Mouse (Mus musculus): ENCODE measurements at regions not wholly inside any gene's neighbourhood (a gene's known extent, or its start where the extent isn't known, plus 50 kb on each side); places are given as distances from the start of the nearest gene placed in this dataset.

DNA sequence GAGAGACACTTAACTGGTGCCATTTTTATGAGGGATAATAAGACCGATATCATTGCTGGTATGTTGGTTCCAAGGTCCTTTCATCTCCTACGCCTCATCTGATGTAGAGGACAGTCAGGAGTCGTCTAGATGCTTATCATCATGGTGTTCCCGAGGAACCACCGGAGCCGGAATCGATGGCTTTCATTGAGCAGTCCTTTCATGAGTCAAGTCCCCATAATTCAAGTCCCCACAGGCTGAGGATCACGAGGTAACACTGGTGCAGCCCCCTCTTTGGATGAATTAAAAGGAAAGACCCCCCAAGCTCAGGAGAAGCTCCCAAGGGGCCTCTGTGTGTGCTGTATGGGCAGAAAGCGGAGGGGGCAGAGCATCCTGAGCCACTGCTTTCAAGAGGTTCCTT lies 73.3 kb upstream of the Klf4 start:
- WGBS, result 91% methylated on average over 9 of the region's 9 CpGs
- no peaks in the 10 kb centered on the region for H3K4me1 ChIP-seq (ENCODE audit: insufficient read depth, low read length)

DNA sequence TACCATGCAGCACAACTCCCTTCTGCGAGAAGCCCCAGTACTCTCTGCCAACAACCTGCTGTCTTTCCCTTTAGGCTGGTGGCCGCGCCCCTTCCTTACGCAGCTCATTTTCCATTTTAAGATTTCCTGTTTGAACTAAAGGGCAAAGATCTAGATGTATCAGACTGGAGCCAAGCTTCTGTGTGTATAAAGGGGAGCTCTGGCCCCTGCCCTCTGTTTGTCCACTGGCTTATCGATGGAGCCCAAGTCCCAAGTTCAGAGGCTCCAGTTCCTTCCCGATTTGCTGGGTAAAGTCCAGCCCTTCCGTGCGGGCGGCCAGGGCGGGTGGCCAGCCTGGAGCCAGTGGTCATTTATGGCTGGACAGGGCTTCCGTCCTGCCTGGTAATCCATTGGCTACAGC lies 72.6 kb upstream of the Klf4 start:
- no peak for TF ChIP-seq CTCF (IDR thresholded peaks at IDR 0.05; ENCODE audit: low read depth)
- no peaks in the 10 kb centered on the region for H3K27me3 ChIP-seq (ENCODE audit: insufficient read depth, low read length)
- H3K4me2 ChIP-seq (ENCODE audit: low read depth, low read length), result no peak overlapping the region
- ATAC-seq, result no peak
- no peak overlapping the region for H3K4me3 ChIP-seq (ENCODE audit: low read length)
- no peak overlapping the region for H3K27ac ChIP-seq
- no peaks in the 10 kb centered on the region for H3K36me3 ChIP-seq (ENCODE audit: insufficient read depth, low read length)
- H3K9me3 ChIP-seq (ENCODE audit: low read length), result no peaks in the 10 kb centered on the region
- no peak overlapping the region for H3K9ac ChIP-seq (replicated peaks; ENCODE audit: low read length)
- no peaks in the 10 kb centered on the region for H3K4me1 ChIP-seq (ENCODE audit: insufficient read depth, low read length)
- no peak for DNase-seq (ENCODE audit: low spot score)
- WGBS, result 76% methylated on average over 11 of the region's 11 CpGs

More for the DNA sequence above, 73.3 kb upstream of the Klf4 start:
- Histone ChIP-seq H3K27ac (no peak overlapping the region), H3K27me3 (ENCODE audit: insufficient read depth, low read length) (no peaks in the 10 kb centered on the region), H3K4me2 (ENCODE audit: low read depth, low read length) (no peak overlapping the region), H3K4me3 (ENCODE audit: low read length) (no peak overlapping the region), H3K9ac (replicated peaks; ENCODE audit: low read length) (no peak overlapping the region), H3K9me3 (ENCODE audit: low read length) (no peaks in the 10 kb centered on the region), H3K36me3 (ENCODE audit: insufficient read depth, low read length) (no peaks in the 10 kb centered on the region)
- no peak for TF ChIP-seq CTCF (IDR thresholded peaks at IDR 0.05; ENCODE audit: low read depth)
- no peak for DNase-seq (ENCODE audit: low spot score)
- ATAC-seq, result no peak

DNA sequence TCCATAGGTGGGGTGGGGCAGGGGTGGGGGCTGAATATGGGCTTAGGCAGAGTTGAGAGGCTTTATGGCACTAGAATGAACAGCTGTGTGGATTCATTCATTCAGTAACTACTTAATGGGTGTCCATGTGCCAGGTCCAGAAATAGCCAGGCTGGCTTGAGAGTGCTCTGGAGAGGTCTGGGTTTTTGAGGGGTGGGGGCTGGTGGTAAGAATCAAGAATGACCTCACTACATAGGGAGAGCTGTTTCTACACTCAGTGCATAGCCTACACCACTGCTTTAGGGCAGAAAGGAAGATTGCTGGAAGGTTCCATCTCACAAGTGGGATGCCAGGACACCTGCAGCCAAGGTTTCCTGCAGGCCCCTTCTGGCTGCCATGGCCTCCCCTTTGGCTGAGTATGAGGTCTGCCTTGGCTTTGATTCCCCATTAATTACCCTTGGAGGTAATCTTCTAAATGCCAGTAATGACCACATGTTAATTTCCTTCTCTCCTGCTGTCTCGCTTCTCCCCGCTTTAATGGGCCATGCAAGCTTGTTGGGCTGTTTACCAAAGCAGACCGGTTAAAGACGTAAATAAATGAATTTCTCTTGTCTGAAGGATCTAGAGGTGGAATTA lies 71.7 kb upstream of the Klf4 start:
- Histone ChIP-seq H3K4me2 (ENCODE audit: low read depth, low read length) (no peak overlapping the region), H3K27ac (no peak overlapping the region), H3K9ac (replicated peaks; ENCODE audit: low read length) (no peak overlapping the region), H3K4me3 (ENCODE audit: low read length) (no peak overlapping the region), H3K36me3 (ENCODE audit: insufficient read depth, low read length) (no peaks in the 10 kb centered on the region), H3K4me1 (ENCODE audit: insufficient read depth, low read length) (no peaks in the 10 kb centered on the region), H3K9me3 (ENCODE audit: low read length) (no peaks in the 10 kb centered on the region), H3K27me3 (ENCODE audit: insufficient read depth, low read length) (no peaks in the 10 kb centered on the region)
- ATAC-seq, result peak; percentile 64; the same call in 1 of the 2 replicates
- peak; percentile 47 for DNase-seq (ENCODE audit: low spot score)
- no peak for TF ChIP-seq CTCF (IDR thresholded peaks at IDR 0.05; ENCODE audit: low read depth)
- 49% methylated on average over 4 of the region's 4 CpGs for WGBS

DNA sequence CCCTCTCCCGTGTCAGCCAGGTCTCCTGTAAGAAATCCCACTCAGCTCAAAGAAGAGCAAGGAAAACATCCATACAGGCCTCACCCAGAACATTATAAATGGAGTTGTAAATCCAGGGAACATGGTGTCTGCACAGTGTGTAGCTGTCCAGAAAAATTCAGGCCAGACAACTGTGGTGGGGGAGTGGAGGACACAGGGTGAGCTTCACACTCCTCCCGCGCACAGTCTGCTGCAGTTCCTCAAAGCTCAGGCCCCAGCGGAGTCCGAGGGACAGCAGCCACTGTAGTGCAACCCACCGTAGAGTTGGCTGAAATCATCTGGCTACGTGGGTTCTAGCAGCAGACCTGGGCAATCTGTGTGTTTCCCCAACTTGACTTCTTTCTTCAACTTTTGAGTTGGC lies 62.9 kb upstream of the Klf4 start:
- Histone ChIP-seq H3K9me3 (ENCODE audit: low read length) (no peaks in the 10 kb centered on the region), H3K4me3 (ENCODE audit: low read length) (no peak overlapping the region), H3K36me3 (ENCODE audit: insufficient read depth, low read length) (no peaks in the 10 kb centered on the region), H3K4me2 (ENCODE audit: low read depth, low read length) (no peak overlapping the region), H3K9ac (replicated peaks; ENCODE audit: low read length) (no peak overlapping the region), H3K4me1 (ENCODE audit: insufficient read depth, low read length) (0 out of 2 replicates have a peak, but pooled peaks cover 3% of the 10 kb centered on the region), H3K27ac (no peak overlapping the region), H3K27me3 (ENCODE audit: insufficient read depth, low read length) (no peaks in the 10 kb centered on the region)
- no peak for ATAC-seq
- no peak for TF ChIP-seq CTCF (IDR thresholded peaks at IDR 0.05; ENCODE audit: low read depth)
- WGBS, result 89% methylated on average over 7 of the region's 7 CpGs
- DNase-seq (ENCODE audit: low spot score), result no peak

DNA sequence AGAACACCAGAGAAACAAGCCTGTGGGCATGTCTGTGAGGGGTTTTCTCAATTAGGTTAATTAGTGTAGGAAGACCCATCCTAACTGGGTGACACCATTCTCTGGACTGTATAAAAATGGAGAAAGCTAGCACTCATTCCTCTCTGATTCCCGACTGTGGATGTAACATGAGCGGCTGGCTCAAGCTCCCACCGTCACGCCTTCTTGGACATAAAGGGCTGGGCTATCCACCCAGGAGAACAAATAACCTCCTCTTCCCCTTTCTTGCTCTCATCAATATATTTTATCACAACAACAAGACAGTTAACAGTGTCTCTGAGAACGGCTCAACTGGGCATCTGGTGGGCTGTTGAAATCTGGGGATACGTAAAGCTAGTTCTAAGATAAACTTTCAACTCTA lies 62.4 kb upstream of the Klf4 start:
- TF ChIP-seq CTCF (IDR thresholded peaks at IDR 0.05; ENCODE audit: low read depth), result no peak
- 0 out of 2 replicates have a peak, but pooled peaks cover 3% of the 10 kb centered on the region for H3K4me1 ChIP-seq (ENCODE audit: insufficient read depth, low read length)
- ATAC-seq, result no peak

DNA sequence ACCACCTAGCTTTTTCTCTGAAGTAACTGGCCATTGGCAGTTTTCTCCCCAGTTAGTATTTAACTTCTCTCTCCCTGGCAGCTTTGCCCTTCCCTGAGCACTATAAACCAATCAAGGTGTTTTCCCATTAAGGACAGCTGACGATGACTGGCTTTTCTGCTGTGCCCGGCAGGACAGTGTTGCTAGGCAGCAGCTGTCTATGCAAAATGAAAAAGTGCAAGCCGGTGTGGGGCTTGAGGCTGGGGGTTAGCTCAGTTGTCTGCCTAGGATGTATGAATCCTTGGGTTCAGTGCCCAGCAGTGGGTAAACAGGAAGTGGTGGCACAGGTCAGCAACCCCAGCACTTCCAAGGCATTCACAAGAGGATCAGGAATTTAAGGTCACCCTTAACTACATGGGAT lies 60.9 kb upstream of the Klf4 start:
- WGBS, result 9% methylated on average over 3 of the region's 3 CpGs
- Histone ChIP-seq H3K4me2 (ENCODE audit: low read depth, low read length) (no peak overlapping the region), H3K36me3 (ENCODE audit: insufficient read depth, low read length) (no peaks in the 10 kb centered on the region), H3K4me3 (ENCODE audit: low read length) (no peak overlapping the region), H3K9me3 (ENCODE audit: low read length) (no peaks in the 10 kb centered on the region), H3K27me3 (ENCODE audit: insufficient read depth, low read length) (no peaks in the 10 kb centered on the region), H3K27ac (no peak overlapping the region), H3K4me1 (ENCODE audit: insufficient read depth, low read length) (0 out of 2 replicates have a peak, but pooled peaks cover 3% of the 10 kb centered on the region), H3K9ac (replicated peaks; ENCODE audit: low read length) (no peak overlapping the region)
- 0 out of 2 replicates have a peak, but pooled peaks have one; percentile 68 for ATAC-seq
- peak; percentile 28 for DNase-seq (ENCODE audit: low spot score)
- no peak for TF ChIP-seq CTCF (IDR thresholded peaks at IDR 0.05; ENCODE audit: low read depth)

More for the DNA sequence above, 62.4 kb upstream of the Klf4 start:
- Histone ChIP-seq H3K4me3 (ENCODE audit: low read length) (no peak overlapping the region), H3K27me3 (ENCODE audit: insufficient read depth, low read length) (no peaks in the 10 kb centered on the region), H3K4me2 (ENCODE audit: low read depth, low read length) (no peak overlapping the region), H3K27ac (no peak overlapping the region), H3K9me3 (ENCODE audit: low read length) (no peaks in the 10 kb centered on the region), H3K36me3 (ENCODE audit: insufficient read depth, low read length) (no peaks in the 10 kb centered on the region), H3K9ac (replicated peaks; ENCODE audit: low read length) (no peak overlapping the region)
- 83% methylated on average over 6 of the region's 6 CpGs for WGBS
- DNase-seq (ENCODE audit: low spot score), result no peak

DNA sequence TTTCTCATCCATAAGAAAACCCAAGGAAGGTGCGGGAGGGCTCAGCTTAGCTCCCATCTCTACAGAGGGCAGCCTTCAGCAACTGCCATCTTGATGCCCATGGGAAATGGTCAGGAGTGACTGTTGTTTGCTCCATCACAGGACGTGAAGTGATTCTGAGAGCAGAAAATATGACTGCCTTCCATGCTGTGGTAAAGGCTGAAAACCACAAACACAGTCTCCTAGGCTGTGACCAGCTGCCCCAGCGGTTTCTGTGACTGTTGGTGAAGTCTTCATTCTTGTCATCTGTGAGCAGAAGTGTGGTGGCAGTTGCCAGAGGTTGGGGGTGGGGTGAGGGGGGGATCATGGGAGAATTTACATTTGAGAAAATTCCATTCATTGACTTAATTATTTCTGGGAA lies 53.9 kb upstream of the Klf4 start:
- DNase-seq (ENCODE audit: low spot score) (no peak), ATAC-seq (no peak)
- Histone ChIP-seq H3K4me2 (ENCODE audit: low read depth, low read length) (no peak overlapping the region), H3K27ac (no peak overlapping the region), H3K9ac (replicated peaks; ENCODE audit: low read length) (no peak overlapping the region), H3K4me1 (ENCODE audit: insufficient read depth, low read length) (no peaks in the 10 kb centered on the region), H3K36me3 (ENCODE audit: insufficient read depth, low read length) (no peaks in the 10 kb centered on the region), H3K9me3 (ENCODE audit: low read length) (no peaks in the 10 kb centered on the region), H3K4me3 (ENCODE audit: low read length) (no peak overlapping the region), H3K27me3 (ENCODE audit: insufficient read depth, low read length) (no peaks in the 10 kb centered on the region)
- no peak for TF ChIP-seq CTCF (IDR thresholded peaks at IDR 0.05; ENCODE audit: low read depth)
- 84% methylated on average over 3 of the region's 3 CpGs for WGBS

Measured in hindbrain, postnatal 0 days (tissue).